Mouse (Mus musculus) liver, embryonic 16.5 days (tissue): Measurements from ENCODE around the gene Pak7. TPM values are rescaled to one million over a fixed set of nuclear protein-coding genes. Genes with fewer than 3 reads are reported as not detected.

Experiments
- ATAC-seq: fragments of 200-750 bp; cut with Nextera tagmentation; 2 replicates; pipeline ENCODE4 v1.8.0; 2017; ENCODE audit warnings: low read depth, mild to moderate bottlenecking, moderate number of reproducible peaks, moderate library complexity
- H3K27ac ChIP-seq: fragments of 300-500 bp; sonication (generic); 2 replicates; pipeline ENCODE4 v1.5.1; 2014; ENCODE audit warnings: mild to moderate bottlenecking, low read length
- H3K27me3 ChIP-seq: fragments of 300-500 bp; sonication (generic); 2 replicates; pipeline ENCODE4 v1.6.1; 2014; ENCODE audit warnings: low read depth, low read length, mixed read lengths; ENCODE audit not compliant: control insufficient read depth, insufficient read depth
- H3K36me3 ChIP-seq: fragments of 300-500 bp; sonication (generic); 2 replicates; pipeline ENCODE4 v1.6.1; 2014; ENCODE audit warnings: mild to moderate bottlenecking; ENCODE audit not compliant: control insufficient read depth, insufficient read depth
- H3K4me1 ChIP-seq: fragments of 300-500 bp; sonication (generic); 2 replicates; pipeline ENCODE4 v1.6.1; 2014; ENCODE audit warnings: low read depth, low read length, mixed read lengths; ENCODE audit not compliant: control insufficient read depth
- H3K4me2 ChIP-seq: fragments of 300-500 bp; sonication (generic); 2 replicates; pipeline ENCODE4 v1.6.1; 2014; ENCODE audit warnings: low read depth, low read length, mixed read lengths
- H3K4me3 ChIP-seq: fragments of 300-500 bp; sonication (generic); 2 replicates; pipeline ENCODE4 v1.5.1; 2014; ENCODE audit warnings: low read depth, mild to moderate bottlenecking, low read length
- H3K9ac ChIP-seq: fragments of 300-500 bp; sonication (generic); 2 replicates; pipeline ENCODE4 v1.6.1; 2014; ENCODE audit warnings: low read depth, low read length
- H3K9me3 ChIP-seq: fragments of 300-500 bp; sonication (generic); replicated peaks from 2 replicates; pipeline ENCODE4 v1.6.1; 2016; ENCODE audit warnings: low read length; ENCODE audit not compliant: control insufficient read depth
- WGBS: fragments of 180-500 bp; shearing (Covaris S2); extraction: QIAGEN DNeasy Blood & Tissue Kit; methylation state at CpG from one replicate; pipeline ENCODE4 v1.1.7; 2014; ENCODE audit not compliant: insufficient replicate concordance; 5-methylcytosine and 5-hydroxymethylcytosine counted together
- polyA plus RNA-seq: library from polyadenylated mRNA; unstranded; fragments of >200 nt; fragmentation: Nextera tagmentation; extraction: Ambion mirVana; gene quantifications from 2 replicates; pipeline ENCODE4 v1.2.1, GENCODE M21; 2015

The Pak7 gene
- polyA plus RNA-seq, 1 experiment from 2014 or later: 0.04 TPM

DNA sequence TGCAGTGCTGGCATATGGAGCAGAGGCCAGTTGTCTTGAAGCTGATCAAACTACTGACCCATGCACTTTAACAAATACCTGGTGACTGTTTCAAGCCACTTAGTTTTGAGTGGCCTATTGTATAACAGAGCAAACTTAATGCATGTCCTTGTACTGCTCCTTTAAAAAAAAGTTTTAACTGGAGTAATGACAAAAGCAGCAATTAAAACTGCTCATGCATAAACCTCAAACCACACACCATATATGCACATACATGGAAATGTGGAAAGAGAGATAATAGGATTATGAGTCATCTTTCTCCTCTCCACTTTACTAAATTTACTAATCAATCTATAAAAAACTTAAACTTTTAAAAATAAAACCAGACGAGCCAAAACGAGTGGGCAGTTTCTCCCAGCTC, 291.8 kb downstream of the Pak7 start:
- Histone ChIP-seq H3K9me3 (no peaks in the 10 kb centered on the region), H3K27me3 (no peaks in the 10 kb centered on the region), H3K4me1 (no peaks in the 10 kb centered on the region), H3K4me2 (no peak overlapping the region), H3K36me3 (no peaks in the 10 kb centered on the region), H3K27ac (no peak overlapping the region), H3K4me3 (no peak overlapping the region), H3K9ac (no peak overlapping the region)
- no peak for ATAC-seq
- 28% methylated on average over 2 of the region's 2 CpGs for WGBS

DNA sequence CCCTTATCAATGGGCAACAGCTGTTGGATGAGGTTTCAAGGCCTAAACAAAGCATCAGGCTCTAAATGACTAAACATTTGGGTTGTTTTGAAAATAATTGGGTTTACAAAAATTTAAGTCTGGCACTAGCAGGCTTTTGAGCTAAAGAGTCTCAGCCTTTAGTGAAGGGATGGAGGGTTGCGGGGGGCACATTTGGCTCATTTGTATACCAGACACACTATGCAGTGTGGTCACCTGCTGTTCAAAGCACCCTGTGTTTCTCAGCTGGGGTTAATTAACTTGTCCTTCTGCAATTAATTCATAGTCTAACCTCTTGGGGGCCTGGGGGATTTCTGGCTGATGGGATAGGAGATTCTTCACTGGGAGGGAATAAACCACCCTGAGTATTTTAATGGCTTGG, 323.4 kb downstream of the Pak7 start:
- Histone ChIP-seq H3K27me3 (peaks cover 14% of the 10 kb centered on the region), H3K4me2 (no peak overlapping the region), H3K9me3 (no peaks in the 10 kb centered on the region), H3K9ac (no peak overlapping the region), H3K27ac (no peak overlapping the region), H3K36me3 (no peaks in the 10 kb centered on the region), H3K4me3 (no peak overlapping the region), H3K4me1 (no peaks in the 10 kb centered on the region)
- peak; percentile 43; the same call in 1 of the 2 replicates for ATAC-seq
- 70% methylated on average over 1 of the region's 1 CpGs for WGBS

DNA sequence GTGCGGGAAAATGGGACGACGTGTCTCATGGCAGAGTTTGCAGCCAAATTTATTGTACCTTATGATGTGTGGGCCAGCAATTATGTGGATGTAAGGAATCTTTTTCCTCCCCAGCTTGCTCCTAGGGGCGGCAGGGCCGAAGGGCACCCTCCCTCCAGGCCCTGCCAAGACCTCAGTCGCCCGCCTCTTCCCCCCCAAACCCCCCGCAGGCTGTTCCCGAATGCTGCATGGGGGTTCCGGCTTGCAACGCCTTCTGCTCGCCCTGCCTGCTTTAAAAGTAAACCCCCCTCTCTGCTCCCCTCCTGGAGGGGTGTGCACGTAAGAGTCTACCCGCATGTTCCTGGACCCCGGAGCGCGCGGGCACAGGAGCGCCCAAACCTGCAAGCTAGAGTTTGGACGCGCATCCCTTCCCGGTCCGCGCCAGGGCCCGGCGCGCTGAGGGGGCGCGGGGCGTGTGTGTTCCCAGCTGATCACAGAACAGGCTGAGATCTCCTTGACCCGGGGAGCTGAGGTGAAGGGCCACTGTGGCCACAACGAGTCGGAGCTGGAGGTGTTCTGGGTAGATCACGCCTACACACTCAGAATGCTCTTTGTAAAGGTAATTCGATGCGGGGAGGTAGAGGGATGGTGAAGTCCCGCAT, 328.6 kb downstream of the Pak7 start:
- H3K9ac ChIP-seq: no peak overlapping the region
- no peaks in the 10 kb centered on the region for H3K4me1 ChIP-seq
- no peak overlapping the region for H3K27ac ChIP-seq
- H3K27me3 ChIP-seq: peaks cover 34% of the 10 kb centered on the region
- no peaks in the 10 kb centered on the region for H3K36me3 ChIP-seq
- H3K4me2 ChIP-seq: no peak overlapping the region
- 6% methylated on average over 37 of the region's 37 CpGs for WGBS
- no peaks in the 10 kb centered on the region for H3K9me3 ChIP-seq
- H3K4me3 ChIP-seq: no peak overlapping the region
- ATAC-seq: no peak

DNA sequence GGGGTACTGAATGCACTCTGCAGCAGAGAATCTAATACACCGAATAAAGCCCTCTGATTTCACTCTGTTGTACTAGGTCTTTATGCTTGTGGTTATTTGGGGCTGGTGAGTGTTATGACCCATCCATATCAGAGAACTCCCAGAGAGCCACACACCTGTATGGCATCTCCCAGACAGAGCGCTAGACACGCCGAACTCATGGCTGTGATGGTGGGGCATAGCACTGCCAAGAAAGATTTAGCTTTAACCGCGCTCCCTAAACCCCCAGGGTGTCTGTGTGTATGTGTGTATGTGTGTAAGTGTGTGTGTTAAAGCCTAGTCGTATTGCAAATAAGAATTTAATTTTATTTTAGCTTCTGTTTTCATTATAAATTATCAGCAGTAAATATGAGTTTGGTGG, 329.4 kb downstream of the Pak7 start:
- H3K27ac ChIP-seq: no peak overlapping the region
- no peaks in the 10 kb centered on the region for H3K9me3 ChIP-seq
- 6% methylated on average over 7 of the region's 7 CpGs for WGBS
- no peaks in the 10 kb centered on the region for H3K4me1 ChIP-seq
- no peaks in the 10 kb centered on the region for H3K36me3 ChIP-seq
- ATAC-seq: no peak
- H3K4me3 ChIP-seq: no peak overlapping the region
- H3K27me3 ChIP-seq: peaks cover 34% of the 10 kb centered on the region
- no peak overlapping the region for H3K4me2 ChIP-seq
- H3K9ac ChIP-seq: no peak overlapping the region

DNA sequence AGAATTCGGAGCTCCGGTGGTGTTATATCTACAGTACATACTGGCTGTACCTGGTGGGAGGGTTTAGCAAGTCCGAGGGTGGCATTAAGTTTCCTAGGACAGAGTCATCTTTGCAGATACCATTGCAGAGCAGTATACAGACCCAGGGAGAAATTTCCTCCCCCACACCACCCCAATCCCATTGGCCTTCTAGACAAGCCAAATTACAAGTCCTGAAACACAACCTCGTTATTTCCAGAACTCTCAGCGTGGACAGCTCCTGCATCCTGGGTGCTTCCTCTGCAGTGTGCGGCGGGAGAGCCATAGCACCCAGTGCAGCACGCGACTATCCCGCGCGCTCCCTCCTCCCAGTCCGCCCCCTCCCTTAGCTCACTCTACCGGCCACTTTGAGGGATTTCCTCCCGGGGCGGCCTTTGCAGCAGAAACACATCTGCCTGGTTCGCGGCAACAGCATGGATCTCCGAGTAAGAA, 329.9 kb downstream of the Pak7 start:
- H3K27ac ChIP-seq: no peak overlapping the region
- no peaks in the 10 kb centered on the region for H3K9me3 ChIP-seq
- H3K4me1 ChIP-seq: no peaks in the 10 kb centered on the region
- H3K4me3 ChIP-seq: no peak overlapping the region
- no peak overlapping the region for H3K4me2 ChIP-seq
- H3K36me3 ChIP-seq: no peaks in the 10 kb centered on the region
- peaks cover 34% of the 10 kb centered on the region for H3K27me3 ChIP-seq
- ATAC-seq: no peak
- 4% methylated on average over 19 of the region's 19 CpGs for WGBS
- no peak overlapping the region for H3K9ac ChIP-seq

DNA sequence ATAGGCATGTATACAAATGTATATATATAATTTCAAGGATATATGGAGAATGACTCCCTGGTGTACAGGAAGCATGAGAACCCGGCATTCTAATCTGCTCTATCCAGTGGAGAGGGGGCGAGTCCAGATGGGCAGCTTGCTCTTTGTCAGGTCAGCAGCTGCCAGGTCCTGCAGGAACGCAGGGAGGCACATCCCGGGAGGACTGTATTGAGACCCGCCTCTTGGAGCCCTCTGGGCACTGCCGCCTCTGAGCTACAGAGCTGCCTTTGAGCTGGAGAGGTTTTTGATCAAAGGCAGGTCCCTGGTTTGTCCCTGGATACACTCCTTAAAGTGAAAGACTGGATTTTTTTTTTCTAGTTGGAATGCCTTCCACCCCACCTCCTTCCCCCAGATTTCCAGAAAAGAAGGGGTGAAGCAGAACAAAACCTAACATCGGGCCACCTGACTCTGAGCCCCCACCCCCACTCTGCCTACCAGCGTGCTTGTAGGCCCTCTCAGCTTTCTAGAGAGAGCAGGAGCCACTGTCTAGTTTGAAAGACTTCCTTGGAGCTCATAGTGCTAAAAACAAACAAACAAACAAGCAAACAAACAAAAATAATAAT, 336.0 kb downstream of the Pak7 start, which contains the start of gene Lamp5:
Gene Lamp5 (plus strand): TSS at position 552 of the 602 bp plus-strand sequence.
- H3K27me3 ChIP-seq: peaks cover 3% of the 10 kb centered on the region; the same call in 1 of the 2 replicates
- no peak within 1 kb of the TSS for H3K4me2 ChIP-seq
- no peak within 1 kb of the TSS for H3K9ac ChIP-seq
- no peaks in the 10 kb centered on the region for H3K36me3 ChIP-seq
- H3K27ac ChIP-seq: no peak within 1 kb of the TSS
- H3K4me1 ChIP-seq: no peaks in the 10 kb centered on the region
- 21% methylated on average over 8 of the region's 8 CpGs for WGBS
- H3K4me3 ChIP-seq: no peak within 1 kb of the TSS
- no peaks in the 10 kb centered on the region for H3K9me3 ChIP-seq
- ATAC-seq: no peak

DNA sequence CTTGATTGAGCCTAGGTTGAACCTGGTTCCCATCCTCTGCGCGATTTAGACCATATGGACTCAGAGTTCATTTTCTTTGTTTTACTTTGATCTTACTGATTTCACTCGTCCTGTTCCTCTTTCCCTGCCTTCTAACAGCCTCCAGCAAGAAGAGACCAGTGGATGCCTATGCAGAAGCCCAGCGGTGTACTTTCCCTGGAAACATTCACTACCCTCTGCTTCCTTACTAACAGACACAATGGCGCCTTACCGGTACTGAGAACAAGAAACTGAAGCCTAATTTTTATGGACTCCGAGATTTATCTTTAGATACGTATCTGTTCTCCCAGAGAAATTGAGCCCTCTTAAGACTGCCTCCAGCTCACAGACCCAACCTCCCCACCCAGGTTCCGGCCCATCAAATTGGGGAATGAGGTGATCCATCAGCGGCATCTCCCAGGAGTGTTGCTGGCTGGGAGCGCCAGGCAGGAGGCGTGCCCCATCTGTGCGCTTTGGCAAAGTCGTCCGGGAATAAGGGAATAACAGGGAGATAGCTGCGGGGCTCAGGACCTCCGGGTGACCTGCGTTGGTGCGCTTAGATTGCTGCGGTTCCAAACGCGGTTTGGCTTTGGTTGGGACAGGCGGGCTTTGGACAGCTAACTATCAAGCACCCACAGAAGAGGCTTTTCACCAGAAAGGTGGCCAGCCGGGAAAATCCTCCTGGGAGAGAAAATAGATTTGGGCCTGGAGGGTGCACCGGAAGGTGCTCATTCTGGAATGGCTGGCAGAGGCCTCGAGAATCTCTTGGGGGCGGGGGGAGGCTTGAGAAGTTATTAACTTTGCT, 336.8 kb downstream of the Pak7 start:
- Histone ChIP-seq H3K27me3 (peaks cover 3% of the 10 kb centered on the region; the same call in 1 of the 2 replicates), H3K9ac (no peak overlapping the region), H3K4me1 (no peaks in the 10 kb centered on the region), H3K4me2 (no peak overlapping the region), H3K9me3 (no peaks in the 10 kb centered on the region), H3K4me3 (no peak overlapping the region), H3K27ac (no peak overlapping the region), H3K36me3 (no peaks in the 10 kb centered on the region)
- no peak for ATAC-seq
- 18% methylated on average over 27 of the region's 27 CpGs for WGBS

DNA sequence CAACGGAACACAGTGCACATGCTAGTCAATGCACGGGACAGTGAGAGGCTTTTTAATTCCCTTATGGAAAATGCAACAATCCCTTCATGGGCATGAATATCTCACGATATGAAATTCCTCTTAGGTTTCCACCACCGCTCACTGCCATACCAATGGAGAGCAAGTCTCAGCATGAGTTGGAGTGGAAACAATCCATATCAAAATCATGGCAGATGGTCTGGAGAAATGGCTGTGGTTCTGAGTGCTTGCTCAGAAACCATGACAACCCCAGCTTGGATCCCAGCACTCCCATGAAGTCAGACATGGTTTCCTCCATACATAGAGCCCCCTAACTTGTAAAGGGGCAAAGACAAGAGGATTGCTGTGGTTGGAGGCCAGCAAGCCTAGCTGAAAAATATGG, 339.3 kb downstream of the Pak7 start:
- H3K4me3 ChIP-seq: no peak overlapping the region
- no peaks in the 10 kb centered on the region for H3K36me3 ChIP-seq
- no peak overlapping the region for H3K9ac ChIP-seq
- ATAC-seq: no peak
- H3K27ac ChIP-seq: no peak overlapping the region
- 73% methylated on average over 4 of the region's 4 CpGs for WGBS
- H3K9me3 ChIP-seq: no peaks in the 10 kb centered on the region
- peaks cover 3% of the 10 kb centered on the region; the same call in 1 of the 2 replicates for H3K27me3 ChIP-seq
- no peak overlapping the region for H3K4me2 ChIP-seq
- no peaks in the 10 kb centered on the region for H3K4me1 ChIP-seq
